Mouse (Mus musculus) WW6 (cell line): ENCODE data around the gene Zfp27.
"Not testable (repeated sequence)": the region's sequence is repeated elsewhere in the genome, so short reads cannot be mapped to it uniquely, and the experiment has no call there.

Experiments
- DNase-seq: peaks from one replicate; pipeline ENCODE4 v3.0.0-alpha.2; 2013; ENCODE audit warnings: low read depth, low spot score

Zfp27 gene

DNA sequence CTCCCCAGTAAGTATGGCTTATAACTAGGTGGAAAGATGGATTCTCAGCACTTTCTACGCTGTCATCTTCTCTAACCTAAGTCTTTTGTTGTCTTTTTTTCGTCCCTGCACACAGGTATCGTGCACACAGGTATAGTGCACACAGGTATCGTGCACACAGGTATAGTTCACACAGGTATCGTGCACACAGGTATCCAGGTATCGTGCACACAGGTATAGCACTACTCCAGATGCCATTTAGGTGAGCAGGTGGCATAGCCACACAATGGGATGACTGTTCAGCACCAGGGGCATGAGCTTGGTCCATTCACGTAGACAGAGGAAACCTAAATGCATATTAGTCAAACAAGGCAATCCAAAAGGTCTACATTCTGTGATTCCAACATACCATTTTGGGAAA, 15.9 kb downstream of the Zfp27 start:
- DNase-seq = no peak

DNA sequence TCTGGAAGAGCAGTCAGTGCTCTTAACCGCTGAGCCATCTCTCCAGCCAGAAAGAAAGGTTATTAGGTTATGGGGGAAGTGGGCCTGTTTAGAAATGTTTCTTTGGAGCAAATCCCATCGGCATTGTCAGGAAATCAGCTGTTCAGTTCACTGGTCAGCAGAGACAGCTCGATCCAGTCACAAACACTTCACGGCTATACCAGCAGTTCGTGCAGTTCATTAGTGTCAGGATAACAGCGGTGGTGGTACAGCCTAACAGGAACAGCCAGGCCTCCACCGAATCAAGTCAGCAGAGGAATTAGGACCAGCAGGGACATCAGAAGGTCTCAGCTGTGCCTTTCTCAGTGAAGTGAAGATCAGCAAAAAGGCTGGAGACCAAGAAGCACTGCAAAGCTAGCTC, 25.5 kb downstream of the Zfp27 start:
- DNase-seq = no peak

DNA sequence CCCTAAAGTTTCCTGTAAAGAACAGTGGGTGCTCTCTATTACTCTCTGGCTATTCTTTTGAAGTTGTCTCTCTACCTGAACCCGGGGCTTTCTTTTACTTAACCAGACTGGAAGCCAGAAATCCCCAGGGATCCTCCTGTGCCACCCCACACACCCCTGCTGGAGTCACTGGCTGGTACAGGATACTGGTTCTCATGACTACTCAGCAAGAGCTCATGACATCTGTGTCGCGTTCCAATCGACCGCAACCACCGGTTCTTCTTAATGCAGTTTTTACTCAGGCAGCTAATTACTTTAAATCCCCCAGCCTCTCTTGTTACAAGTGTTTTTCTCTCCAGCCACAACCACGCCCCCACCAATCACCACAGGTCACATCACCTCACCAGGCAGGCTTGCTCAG, 26.3 kb downstream of the Zfp27 start:
- no peak for DNase-seq

DNA sequence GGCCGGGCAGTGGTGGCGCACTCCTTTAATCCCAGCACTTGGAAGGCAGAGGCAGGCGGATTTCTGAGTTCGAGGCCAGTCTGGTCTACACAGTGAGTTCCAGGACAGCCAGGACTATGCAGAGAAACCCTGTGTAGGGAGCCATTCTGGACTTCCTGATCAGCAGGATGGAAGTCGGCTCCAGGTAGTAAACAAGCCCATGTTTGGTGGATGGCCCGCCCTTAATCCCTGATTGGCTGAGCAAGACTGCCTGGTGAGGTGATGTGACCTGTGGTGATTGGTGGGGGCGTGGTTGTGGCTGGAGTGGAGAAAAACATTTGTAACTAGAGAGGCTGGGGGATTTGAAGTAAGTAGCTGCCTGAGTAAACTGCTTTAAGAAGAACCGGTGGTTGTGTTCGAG, 28.8 kb downstream of the Zfp27 start:
- DNase-seq = not testable (repeated sequence)

DNA sequence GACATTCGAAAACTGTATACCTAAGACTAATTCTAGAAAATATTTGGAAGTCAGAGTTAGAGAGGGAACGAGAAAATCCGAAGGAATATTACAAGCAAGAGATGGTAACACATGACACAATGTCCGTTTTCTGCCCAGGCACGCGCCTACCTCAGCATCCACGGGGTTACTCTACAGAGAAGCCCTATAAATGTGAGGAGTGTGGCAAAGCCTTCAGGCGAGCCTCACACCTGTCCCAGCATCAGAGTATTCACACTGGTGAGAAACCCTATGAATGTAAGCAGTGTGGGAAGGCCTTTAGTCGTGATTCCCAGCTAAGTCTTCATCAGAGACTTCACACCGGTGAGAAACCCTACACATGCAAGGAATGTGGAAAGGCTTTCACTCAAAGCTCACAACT, 32.1 kb downstream of the Zfp27 start:
- no peak for DNase-seq

GRCm38 (mm10) chr7:29861660-29862059, 44.7 kb downstream of the Zfp27 start:
- no peak for DNase-seq

GRCm38 (mm10) chr7:29859532-29860517, 46.5 kb downstream of the Zfp27 start, which contains the start of gene Zfp420:
Zfp420 (plus strand) TSS chr7:29859979.
- DNase-seq = peak; percentile 72

GRCm38 (mm10) chr7:29853219-29853842, 53.0 kb downstream of the Zfp27 start, which contains the start of gene Zfp940:
Zfp940 (minus strand) TSS chr7:29853669.
- peak; percentile 65 for DNase-seq

- no peak for DNase-seq
Measured at GRCm38 (mm10) chr7:29852831-29853218, 53.5 kb downstream of the Zfp27 start.

DNA sequence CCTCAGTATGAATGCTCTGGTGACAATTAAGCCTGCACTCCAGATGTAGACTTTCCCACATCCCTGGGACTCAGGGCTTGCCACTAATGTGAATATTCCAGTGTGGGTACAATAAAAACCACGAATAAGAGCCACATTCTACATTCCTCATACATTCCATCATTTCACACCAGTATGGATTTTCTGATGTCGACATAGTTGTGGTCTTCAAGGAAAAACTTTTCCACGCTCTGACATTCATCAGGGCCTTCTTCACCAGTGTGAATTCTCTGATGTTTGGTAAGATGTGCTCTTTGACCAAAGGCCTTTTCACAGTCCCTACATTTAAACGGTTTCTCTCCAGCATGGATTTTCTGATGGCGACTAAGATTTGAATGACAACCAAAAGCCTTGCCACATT, 61.8 kb downstream of the Zfp27 start:
- DNase-seq = no peak
